Mouse (Mus musculus): ENCODE measurements around the gene Cand2.

GRCm38 (mm10) chr6:115743569-115743968 lies 30.8 kb upstream of the Cand2 start:
- TF ChIP-seq CTCF (IDR thresholded peaks at IDR 0.05; ENCODE audit: borderline replicate concordance, extremely low read depth, insufficient read depth, insufficient read length) (no peak), POLR2A (IDR thresholded peaks at IDR 0.05; ENCODE audit: borderline replicate concordance, extremely low read depth, insufficient read depth, insufficient read length, poor library complexity, severe bottlenecking) (no peak)
